Mouse (Mus musculus) layer of hippocampus, adult 2 months (tissue): ENCODE data around the gene Rcor1. TPM values are rescaled to one million over a fixed set of nuclear protein-coding genes. Genes with fewer than 3 reads are reported as not detected.

Experiments used
- DNase-seq, 2 experiments: peaks; one replicate each; pipeline ENCODE4 v3.0.0; 2022; ENCODE audit warnings: low spot score in 2 of 2
- H3K27ac ChIP-seq: fragments of 200-600 bp; 2 replicates; pipeline ENCODE4 v1.8.1; 2022
- H3K4me3 ChIP-seq: fragments of 200-600 bp; 2 replicates; pipeline ENCODE4 v1.8.1; 2022; ENCODE audit warnings: mild to moderate bottlenecking
- CTCF ChIP-seq: fragments of 200-600 bp; conservative IDR thresholded peaks from 2 replicates; pipeline ENCODE4 v1.8.1; 2022; ENCODE audit warnings: antibody characterized with exemption, mild to moderate bottlenecking, moderate library complexity
- total RNA-seq, 2 experiments: library from RNA; stranded (reverse); gene quantifications; 2 replicates each; pipeline ENCODE4 v1.2.3; 2021

The Rcor1 gene
- total RNA-seq, 2 experiments from 2014 or later = 15.6 to 19.3 TPM

GRCm38 (mm10) chr12:111134791-111135733 lies 95.9 kb downstream of the Rcor1 start:
- Histone ChIP-seq H3K4me3 (no peak overlapping the region; the same call in 1 of the 2 replicates), H3K27ac (peak overlapping the region; percentile 86)
- DNase-seq = peak; percentile 58 to 59
- no peak for TF ChIP-seq CTCF

- no peak overlapping the region for H3K4me3 ChIP-seq
- DNase-seq = no peak
- H3K27ac ChIP-seq = peak overlapping the region; percentile 86; the same call in 1 of the 2 replicates
- no peak for TF ChIP-seq CTCF
These were observed 96.8 kb downstream of the Rcor1 start for GRCm38 (mm10) chr12:111135953-111136352.

DNA sequence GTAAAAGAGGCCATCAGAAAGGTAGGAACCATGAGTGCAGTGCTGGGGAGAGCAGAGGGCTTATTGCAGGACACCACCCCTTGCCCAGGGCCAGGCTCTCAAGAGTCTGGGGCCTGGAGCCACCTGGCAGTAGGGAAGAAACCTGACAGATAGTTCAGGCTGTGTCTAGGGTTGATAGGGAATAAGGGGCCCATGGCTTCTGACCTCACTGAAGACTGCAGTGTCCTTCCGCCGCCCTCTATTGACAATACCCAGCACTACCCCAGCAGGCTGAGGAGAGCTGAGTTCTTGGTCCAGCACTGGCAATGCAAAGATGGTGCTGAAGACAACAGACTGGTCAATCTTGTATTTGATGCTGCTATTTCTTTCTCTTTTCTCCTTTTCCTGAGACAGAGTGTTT lies 97.9 kb downstream of the Rcor1 start:
- DNase-seq = no peak
- Histone ChIP-seq H3K4me3 (no peak overlapping the region), H3K27ac (no peak overlapping the region)
- peak; percentile 59 for TF ChIP-seq CTCF

- peak; percentile 75 for TF ChIP-seq CTCF
- peak in 1 of 2 experiments; percentile 36 for DNase-seq
- Histone ChIP-seq H3K27ac (peak overlapping the region; percentile 59), H3K4me3 (peak overlapping the region; percentile 28)
These were observed 103.9 kb downstream of the Rcor1 start for GRCm38 (mm10) chr12:111143005-111143508.

DNA sequence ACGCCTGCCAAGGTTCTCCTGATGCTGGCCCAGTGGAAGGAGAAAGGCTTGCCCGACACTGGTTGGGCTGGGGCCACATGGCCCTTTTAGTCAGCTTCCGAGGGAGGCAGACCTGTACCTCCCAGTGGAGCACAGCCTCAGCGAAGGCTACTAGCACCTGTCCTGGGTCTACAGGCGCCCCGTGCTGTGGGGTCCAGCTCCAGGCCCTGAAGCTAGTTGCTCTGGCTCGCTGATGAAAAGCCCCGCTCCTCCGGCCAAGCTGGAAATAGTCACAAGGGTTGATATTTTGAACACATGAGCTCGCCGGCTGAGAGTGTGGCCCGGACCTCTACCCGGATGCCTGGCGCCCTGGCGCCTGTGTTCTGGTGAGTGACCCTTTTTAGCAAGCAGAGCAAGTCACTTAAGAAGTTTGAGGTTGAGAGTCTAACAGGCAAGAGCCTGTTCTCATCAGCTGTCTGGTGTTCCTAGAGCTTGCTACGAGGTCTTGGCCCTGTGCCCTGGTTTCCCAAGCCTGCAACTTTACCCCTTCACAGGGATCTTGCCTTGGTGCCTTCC lies 104.4 kb downstream of the Rcor1 start:
- DNase-seq = peak in 1 of 2 experiments; percentile 31
- peak overlapping the region; percentile 28; the same call in 1 of the 2 replicates for H3K4me3 ChIP-seq
- peak overlapping the region; percentile 59 for H3K27ac ChIP-seq
- no peak for TF ChIP-seq CTCF

GRCm38 (mm10) chr12:111144598-111144997 lies 105.4 kb downstream of the Rcor1 start:
- no peak for TF ChIP-seq CTCF
- no peak for DNase-seq
- H3K4me3 ChIP-seq = no peak overlapping the region
- H3K27ac ChIP-seq = peak overlapping the region; percentile 63; the same call in 1 of the 2 replicates

DNA sequence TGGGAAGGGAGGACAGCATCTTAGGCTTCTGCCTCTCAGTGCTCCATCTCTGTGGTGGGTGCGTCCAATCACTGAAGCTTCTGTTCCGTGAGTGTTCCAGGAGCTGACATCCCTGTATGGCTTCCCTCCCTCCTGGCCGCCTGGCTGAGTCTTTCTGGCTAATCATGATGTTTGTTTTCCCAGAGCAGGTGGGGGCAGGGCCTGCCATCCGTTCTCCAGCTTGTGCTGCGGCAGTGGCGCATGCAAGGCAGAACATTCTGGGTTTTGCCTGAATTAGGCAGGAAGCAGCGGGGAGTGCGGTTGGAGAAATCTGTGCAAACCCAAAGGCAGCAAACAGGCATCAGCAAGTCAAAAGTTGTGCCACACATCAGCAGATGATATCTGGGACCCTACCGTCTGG lies 106.1 kb downstream of the Rcor1 start:
- H3K4me3 ChIP-seq = no peak overlapping the region
- H3K27ac ChIP-seq = peak overlapping the region; percentile 63
- TF ChIP-seq CTCF = no peak
- peak; percentile 82 to 88 for DNase-seq

GRCm38 (mm10) chr12:111149495-111150235 lies 110.5 kb downstream of the Rcor1 start:
- H3K27ac ChIP-seq = no peak overlapping the region
- TF ChIP-seq CTCF = no peak
- H3K4me3 ChIP-seq = no peak overlapping the region
- DNase-seq = no peak

DNA sequence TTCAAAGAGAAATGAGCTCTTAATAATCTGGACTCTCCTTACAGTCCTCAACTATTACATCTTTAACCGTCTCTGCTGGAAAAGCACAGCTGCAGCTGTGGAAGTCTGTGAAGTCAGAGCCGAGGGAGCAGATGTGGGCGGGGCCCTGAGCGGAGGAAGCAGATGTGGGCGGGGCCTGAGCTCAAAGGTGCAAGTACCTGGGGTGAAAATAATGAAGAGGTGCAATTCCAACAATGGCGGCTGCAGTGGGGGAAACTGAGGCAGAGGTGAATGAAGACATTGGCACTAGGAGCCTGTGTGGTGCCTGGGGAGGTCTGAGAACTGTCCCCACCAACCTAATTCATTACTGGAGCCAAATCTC lies 111.1 kb downstream of the Rcor1 start:
- no peak overlapping the region for H3K27ac ChIP-seq
- H3K4me3 ChIP-seq = no peak overlapping the region
- no peak for DNase-seq
- TF ChIP-seq CTCF = no peak

GRCm38 (mm10) chr12:111151422-111152156 lies 112.4 kb downstream of the Rcor1 start:
- DNase-seq = no peak
- no peak for TF ChIP-seq CTCF
- H3K27ac ChIP-seq = no peak overlapping the region
- H3K4me3 ChIP-seq = no peak overlapping the region

DNA sequence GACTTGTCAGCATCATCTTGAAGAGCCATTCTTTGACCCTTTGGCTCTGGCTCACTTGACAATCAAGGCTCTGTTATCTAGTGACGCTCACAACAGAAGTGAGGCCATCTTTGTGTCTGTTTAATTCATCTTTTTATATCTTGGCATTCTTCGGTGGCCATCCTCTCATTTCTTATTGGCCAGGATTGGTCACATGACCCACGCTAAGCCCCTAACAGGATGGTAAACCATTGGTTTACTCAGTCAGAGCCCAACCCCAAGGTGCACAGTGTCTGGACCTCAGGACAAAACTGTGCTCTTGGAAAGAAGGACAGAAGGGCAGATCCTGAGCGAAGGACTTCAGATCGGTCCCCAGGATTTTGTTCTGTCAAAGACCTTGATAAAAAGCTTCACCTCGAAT lies 113.4 kb downstream of the Rcor1 start:
- H3K27ac ChIP-seq = no peak overlapping the region
- no peak overlapping the region for H3K4me3 ChIP-seq
- no peak for TF ChIP-seq CTCF
- DNase-seq = no peak
